Mouse (Mus musculus): ENCODE data around the gene Cdc42ep1.

- TF ChIP-seq CTCF (IDR thresholded peaks at IDR 0.05) (no peak), POLR2A (IDR thresholded peaks at IDR 0.05; ENCODE audit: insufficient read depth, low read depth, low read length) (no peak), EP300 (IDR thresholded peaks at IDR 0.05; ENCODE audit: insufficient read depth, low read depth, low read length) (no peak)
Observed at GRCm38 (mm10) chr15:78895741-78896140, 53.3 kb downstream of the Cdc42ep1 start.
